Mouse (Mus musculus) liver, postnatal 0 days (tissue): Measurements from ENCODE around the gene Sult1a1.

ENCODE experiments used
- CTCF ChIP-seq: sonication (generic); IDR thresholded peaks from 2 replicates; pipeline ENCODE4 v1.5.1; 2016; ENCODE audit warnings: antibody characterized with exemption, low read depth
- EP300 ChIP-seq: IDR thresholded peaks from 2 replicates; pipeline ENCODE4 v1.6.1; 2016; ENCODE audit warnings: antibody characterized with exemption, low read depth, mild to moderate bottlenecking

- TF ChIP-seq CTCF (no peak), EP300 (no peak)
These were observed 1.1 kb downstream of the Sult1a1 start for GRCm38 (mm10) chr7:126675104-126675503.
